Mouse (Mus musculus): ENCODE measurements at regions not wholly inside any gene's neighbourhood (a gene's known extent, or its start where the extent isn't known, plus 50 kb on each side); places are given as distances from the start of the nearest gene placed in this dataset.

DNA sequence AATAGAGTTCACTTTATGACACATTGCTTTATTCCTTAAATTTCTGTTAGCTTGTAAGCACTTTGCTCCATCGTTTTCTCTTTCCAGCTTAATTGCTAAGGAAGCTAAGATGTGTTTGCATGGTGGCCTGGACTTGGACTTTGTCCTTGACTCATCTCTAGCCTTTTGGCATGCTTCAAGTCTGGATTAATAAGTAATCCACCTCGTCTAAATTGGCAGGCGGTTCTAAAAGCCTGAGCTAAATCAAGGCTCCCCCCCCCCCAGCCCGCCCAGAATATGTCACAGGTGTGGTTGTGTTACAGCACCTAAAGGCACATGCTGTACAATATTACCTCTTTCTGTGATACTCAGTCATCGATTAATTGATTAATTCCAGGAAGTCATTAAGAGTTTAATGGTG, 94.7 kb upstream of the Slc13a1 start:
- DNase-seq: no peak

DNA sequence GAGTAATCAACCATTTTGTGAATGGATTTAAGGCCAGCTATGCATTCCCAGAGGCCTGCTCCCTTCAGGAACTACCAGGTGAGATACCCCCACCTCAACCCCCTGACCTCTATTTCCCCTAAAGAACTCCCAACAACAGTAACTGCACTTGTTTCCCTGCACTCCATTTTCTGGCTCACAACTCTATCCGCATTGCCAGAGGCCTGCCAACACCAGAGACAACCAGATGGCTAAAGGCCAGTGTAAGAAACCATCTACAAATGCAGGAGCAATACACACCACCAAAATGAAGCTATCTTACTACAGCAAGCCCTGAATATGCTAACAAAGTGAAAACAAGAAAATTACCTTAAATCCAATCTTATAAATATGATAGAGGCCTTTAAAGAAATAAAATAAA, 77.7 kb upstream of the Slc13a1 start:
- no peak for DNase-seq

DNA sequence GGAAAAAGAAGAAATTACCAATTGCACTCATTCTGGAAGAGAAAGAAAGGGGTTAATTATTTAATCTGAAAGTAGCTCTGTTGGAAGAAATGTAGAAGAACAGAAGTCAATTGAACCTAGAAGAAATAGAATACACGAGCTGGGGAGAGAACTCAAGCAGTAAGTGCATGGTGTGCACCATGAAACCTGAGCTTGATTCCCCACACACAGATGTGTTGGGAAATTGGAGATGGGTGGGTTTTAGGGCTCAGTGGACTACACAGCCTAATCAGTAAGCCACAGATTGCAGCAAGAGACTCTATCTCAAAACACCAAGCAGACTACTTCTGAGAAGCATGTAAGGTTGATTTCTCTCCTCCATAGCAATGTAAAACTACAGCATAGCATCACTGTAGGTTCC, 70.6 kb upstream of the Slc13a1 start:
- no peak for DNase-seq

DNA sequence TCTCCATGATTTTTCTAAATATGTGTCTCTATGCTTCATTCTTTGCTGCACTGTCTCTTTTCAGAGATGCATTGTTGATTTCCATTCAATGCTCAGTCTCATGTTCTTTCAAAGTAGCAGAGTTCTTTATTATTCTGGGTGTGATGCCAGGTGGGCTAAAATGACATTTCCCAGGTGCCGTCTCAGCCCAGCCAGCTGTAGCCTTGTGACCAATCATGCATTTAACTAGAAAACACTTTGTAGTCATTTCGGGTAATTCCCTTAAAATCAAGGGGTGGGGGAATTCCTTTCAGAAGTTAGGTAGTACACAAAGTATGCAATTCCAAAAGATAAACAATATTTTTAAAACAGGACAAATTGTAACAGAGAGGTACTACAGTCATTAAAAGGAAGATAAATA, 70.2 kb upstream of the Slc13a1 start:
- DNase-seq: no peak

DNA sequence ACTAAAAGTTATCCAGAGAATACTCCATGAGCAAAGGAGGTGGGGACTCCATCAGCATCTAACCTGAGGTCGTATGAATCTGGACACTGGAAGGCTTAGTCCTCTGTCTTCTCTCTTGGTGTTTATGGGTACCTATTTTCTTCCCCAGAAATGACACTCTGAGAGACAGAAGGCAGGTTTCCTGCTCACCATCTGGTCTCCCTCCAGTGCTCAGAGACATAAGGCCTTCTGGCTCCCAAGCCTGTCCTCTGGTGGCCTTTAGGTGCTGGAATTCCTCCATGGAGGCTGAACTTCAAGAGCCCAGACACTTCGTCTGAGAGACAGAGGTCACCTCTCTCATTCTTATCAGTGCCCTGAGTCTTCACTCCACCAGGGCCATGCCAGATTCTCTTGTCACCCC, 65.7 kb upstream of the Slc13a1 start:
- DNase-seq: no peak

DNA sequence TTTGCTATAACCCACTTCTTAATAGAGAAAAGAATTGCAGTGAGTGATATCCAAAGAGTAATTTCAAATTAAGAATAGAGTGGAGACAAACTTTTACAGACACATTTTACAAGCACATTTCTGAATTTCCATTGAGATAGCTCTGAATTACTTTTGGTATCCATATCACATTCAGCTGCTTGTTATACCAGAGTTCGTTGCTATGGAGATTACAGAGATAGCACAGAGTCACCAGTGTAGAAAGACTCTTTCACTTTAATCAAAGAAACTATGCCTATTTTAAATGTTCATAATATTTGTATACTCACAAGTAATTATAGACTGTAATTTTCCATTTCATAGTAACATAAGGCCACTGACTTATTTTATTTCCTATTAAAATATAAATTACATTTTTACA, 52.7 kb upstream of the Slc13a1 start:
- no peak for DNase-seq

DNA sequence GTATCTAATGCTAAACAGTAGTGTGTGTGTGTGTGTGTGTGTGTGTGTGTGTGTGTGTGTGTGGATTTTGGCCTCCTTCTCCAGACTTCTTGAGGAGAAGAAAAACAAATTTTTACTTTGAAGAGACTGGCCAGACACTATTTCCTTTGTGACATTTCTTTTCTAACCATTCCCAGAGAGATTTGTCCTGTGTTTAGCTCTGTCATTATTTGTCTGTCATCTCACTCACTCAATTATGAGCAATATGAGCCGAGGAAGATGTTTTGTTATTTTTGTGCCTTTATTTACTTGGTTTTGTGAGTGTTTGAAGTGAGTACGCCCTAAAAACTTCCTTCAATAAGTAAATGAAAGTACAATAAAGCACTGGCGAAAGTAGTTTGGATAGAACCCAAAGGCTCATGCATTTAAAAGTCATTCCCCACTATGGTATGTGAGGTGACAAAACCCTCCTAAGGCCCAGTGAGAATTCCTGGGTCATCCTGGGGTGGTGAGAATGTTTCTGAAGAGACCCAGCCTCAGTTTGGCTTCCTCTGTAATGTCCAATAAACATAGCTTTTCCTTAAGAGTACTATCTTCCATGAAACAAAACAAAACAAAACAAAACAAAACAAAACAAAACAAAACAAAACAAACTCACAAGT, 52.1 kb upstream of the Slc13a1 start:
- no peak for DNase-seq
